Mouse (Mus musculus) liver, embryonic 11.5 days (tissue): ENCODE data around the gene Larp1. TPM values are rescaled to one million over a fixed set of nuclear protein-coding genes. Genes with fewer than 3 reads are reported as not detected.

ENCODE experiments used
- polyA plus RNA-seq: library from polyadenylated mRNA; unstranded; fragments of >200 nt; fragmentation: Nextera tagmentation; extraction: Ambion mirVana; gene quantifications from 2 replicates; pipeline ENCODE4 v1.2.1, GENCODE M21; 2014

Gene Larp1
- polyA plus RNA-seq, 1 experiment from 2014 or later, result 43.0 TPM

Other genes starting within 250 kb of the Larp1 start
- 7.5 and 7.8 TPM in 2 replicates for gene Sap30l, start 207.4 kb upstream of the Larp1 start, polyA plus RNA-seq
- gene Hand1, start 176.2 kb upstream of the Larp1 start, polyA plus RNA-seq, result 9.1 and 11.0 TPM in 2 replicates
- gene Gm12248, start 84.1 kb downstream of the Larp1 start, polyA plus RNA-seq, result not detected in 2 replicates
- gene Cnot8, start 95.1 kb downstream of the Larp1 start, polyA plus RNA-seq, result 75.7 and 77.6 TPM in 2 replicates
- 36.6 and 41.1 TPM in 2 replicates for gene Gemin5, start 159.5 kb downstream of the Larp1 start, polyA plus RNA-seq
- 178 and 190 TPM in 2 replicates for gene Mrpl22, start 162.6 kb downstream of the Larp1 start, polyA plus RNA-seq
- 5.0 and 5.5 TPM in 2 replicates for gene Igtp, start 190.5 kb downstream of the Larp1 start, polyA plus RNA-seq
- 2.3 and 2.5 TPM in 2 replicates for gene Irgm2, start 190.6 kb downstream of the Larp1 start, polyA plus RNA-seq